Mouse (Mus musculus) urinary bladder, postnatal 4 days (tissue): ENCODE results near the gene Hpcal1.

ENCODE experiments used
- DNase-seq, 2 experiments: peaks; one replicate each; pipeline ENCODE4 v3.0.0; 2021 to 2022; ENCODE audit warnings: low spot score in 2 of 2

Hpcal1 gene

DNA sequence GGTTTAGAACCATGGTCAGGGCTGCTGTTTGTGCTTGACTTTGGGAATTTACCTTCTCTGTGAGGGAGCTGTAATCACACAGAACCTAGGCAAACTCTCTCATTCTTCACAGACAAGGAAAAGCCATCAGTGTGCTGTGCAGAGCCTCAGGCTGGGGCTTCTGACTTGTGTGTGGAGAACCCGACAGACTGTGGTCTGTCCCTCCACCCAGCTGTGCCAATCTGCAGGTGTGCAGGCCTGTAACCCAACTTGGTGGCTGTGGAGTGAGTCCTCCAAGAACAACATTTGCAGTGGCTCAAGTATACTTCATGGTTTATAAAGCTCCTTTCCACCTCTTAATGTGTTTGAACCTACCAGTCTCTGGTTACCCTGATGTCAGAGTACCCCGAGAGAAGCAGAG, 4.5 kb upstream of the Hpcal1 start:
- DNase-seq: no peak

DNA sequence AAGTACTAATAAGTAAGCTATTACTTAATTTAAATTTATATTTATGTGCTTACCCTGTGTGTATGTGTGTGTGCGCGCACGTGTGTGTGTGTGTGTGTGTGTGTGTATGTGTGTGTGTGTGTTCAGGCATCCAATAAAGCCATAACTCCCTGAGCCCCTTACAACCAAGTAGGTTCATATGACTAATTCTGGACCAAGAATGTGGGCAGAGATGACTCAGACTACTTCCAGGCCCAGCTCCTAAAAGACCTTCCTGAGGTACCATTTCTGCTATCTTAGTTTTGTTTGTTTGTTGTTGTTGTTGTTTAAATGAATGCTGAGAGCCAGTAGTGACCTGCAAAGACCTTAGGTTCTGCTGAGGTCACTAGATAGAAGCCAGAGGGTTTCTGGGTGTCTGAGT, 1.7 kb upstream of the Hpcal1 start:
- no peak for DNase-seq

DNA sequence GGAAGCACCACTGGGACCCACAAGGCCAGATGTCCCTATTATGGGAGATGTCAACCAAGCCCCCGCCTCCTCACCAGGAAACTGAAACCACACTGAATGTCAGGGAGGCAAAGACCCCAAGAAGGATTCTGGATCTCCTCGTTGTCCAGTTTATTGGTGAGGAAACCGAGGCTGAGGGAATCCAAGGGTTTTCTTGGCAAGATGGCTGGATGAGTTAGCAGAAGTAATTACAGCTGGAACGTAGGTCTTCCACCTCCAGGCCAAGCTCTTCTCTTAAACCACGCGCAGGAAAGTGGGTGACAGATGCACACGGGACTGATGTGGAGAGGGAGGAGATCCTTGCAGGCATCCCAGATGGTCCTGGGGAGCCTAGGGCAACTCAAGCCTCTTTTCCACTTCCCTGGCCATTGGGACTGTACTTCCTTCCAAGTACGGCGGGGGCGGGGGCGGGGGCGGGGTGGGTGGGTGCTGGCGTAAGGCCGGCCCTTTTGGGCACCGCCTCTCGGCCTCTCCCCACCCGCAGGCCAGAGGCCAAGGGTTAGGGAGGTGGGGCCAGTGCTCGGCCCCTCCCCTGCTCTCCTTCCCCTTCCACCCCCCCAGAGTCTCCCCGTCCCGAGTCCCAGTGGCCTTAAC, 609 bp upstream of the Hpcal1 start:
- no peak for DNase-seq

DNA sequence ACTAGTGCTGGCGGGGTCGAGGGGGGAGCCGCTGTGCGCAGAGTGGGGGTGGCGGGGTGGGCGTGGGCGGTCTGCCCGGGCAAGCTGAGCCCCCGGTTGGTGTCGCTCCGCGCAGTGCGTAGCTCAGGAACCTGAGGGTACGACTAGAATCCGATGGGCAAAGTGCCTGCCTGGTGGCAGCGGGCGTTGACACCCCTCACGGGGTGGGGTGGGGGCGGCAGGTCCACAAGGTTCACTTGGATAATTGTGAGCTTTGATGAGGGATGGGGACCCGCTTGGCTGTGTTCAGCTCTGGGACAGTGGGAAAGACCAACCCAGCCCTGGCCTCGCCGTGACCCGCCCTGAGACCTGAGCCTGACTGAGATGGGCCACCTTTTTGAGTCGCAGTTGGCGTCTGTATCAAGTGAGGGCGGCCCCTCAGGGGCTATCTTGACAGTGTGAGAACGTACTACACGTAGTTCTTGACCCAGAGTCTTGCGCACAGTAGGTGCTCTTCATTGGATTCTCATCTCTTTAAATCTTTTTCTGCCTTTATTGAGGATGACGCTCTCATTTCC, 742 bp downstream of the Hpcal1 start:
- peak in 1 of 2 experiments; percentile 25 for DNase-seq

DNA sequence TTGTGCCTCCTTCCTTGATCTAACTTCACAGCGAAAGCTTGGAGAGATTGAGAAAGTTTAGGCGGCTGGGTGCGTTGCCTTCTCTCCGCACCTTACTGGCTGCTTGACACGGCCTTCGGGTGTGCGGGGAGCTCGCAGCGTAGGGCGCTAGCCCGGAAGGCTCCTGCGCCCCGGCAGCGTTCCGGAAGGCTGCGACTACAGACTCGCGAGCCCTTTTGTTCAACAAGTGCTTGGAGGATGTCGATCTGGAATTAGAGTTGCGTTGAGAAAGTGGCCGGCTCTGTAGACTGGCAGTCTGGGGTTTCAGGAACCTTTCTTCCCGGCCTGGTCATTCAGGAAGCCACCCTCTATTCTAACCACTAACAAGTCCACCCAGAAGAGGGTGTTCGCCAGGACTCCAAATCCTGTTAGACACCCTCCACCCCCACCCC, 1.2 kb downstream of the Hpcal1 start:
- DNase-seq: peak in 1 of 2 experiments; percentile 24

DNA sequence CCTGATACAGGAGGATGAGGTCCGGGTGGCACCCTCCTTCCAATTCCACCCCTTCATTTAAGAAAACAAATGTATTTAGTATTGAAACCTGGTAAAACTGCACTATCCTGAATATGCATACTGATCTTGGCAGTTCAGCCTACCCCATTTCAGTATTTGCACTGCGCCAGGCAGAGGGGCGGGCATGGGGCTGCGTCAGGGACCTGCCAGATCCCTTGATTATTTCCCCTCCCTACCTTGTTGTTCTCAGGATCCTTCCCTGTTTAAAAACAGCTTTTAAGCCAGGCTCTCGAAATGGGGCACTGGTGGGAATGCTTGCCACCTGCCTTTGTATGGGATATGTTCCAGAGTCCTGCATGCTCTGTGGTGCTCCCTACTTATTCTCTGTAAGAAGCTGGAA, 1.7 kb downstream of the Hpcal1 start:
- no peak for DNase-seq

DNA sequence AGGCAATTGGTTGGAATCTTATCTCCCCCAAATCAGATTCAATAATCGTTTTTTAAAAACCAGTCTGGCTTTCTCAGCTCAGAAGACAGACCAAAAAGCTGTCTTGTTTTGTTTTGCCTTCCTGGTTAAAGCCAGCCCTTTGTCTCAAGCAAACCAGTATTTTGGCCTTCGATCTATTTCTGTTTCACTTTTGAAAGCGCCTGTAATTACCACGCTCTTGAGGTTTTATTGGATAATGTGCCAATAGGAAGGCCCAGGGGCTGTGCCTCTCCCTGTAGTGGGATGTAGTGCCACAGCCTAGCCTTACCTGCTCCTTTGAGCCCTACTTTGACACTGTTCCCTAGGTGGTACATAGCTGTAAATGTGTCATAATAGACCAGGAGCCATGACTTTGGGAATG, 2.3 kb downstream of the Hpcal1 start:
- no peak for DNase-seq

DNA sequence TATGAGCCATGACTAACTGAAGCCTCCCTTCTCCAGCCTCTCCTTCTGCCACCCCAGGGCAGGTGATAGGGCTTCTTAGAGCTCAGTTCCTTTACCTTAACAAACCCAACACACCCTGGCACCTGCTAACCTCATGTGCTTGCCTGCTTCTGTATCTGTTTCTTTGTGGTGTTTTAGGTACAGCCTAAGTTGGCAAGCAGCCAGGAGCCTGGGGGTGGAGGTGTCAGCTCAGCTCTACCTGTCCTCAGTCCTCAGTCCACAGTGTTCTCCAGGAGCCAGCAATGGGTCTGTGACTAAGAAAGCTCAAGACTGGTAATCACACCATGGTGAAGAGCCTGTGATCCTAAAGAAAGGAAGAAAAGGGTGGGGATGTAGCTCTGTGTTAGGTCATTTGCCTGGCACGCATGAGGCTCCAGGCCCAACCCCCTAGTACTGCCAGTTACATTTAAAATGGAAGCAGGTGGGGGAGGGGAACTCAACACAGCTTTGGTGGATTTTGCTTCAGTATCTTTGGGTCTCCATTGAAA, 4.0 kb downstream of the Hpcal1 start:
- DNase-seq: no peak

DNA sequence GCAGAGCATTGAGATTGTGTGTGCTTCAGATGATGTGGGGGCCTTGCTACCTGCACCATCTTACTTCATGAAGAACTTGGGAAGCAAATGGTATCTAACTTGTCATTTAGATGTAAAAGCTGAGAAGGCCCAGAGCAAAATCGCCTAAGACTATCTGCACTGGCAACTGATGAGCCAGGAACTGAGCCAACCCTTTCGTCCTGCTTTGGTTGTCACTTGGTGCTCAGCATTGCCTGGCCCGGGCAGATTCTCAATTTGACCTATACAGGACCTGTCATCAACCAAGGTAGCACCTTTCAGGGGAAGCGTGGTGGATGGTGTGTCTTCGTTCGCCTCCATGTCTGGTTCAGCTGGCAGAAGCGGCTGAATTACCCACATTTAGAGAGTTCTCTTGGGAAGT, 5.7 kb downstream of the Hpcal1 start:
- DNase-seq: no peak

DNA sequence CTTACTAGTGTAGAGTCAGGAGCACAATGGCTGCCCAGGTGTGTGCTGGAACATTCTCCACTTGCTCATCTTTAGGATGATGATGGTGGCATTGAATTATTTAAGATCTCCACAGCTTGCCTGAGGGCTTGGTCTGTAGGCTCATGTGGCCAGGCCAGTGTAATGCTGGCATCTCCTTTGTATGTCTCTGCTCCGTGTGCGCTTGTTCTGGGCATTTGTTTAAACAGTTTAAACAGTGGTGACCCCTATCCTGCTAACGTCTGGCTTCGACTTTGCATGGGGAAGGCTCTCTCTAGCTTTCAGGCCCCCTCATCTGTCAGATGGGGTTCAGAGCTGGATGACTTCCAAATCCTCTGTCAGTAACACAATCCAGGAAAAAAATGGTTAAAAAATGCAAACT, 8.3 kb downstream of the Hpcal1 start:
- no peak for DNase-seq

DNA sequence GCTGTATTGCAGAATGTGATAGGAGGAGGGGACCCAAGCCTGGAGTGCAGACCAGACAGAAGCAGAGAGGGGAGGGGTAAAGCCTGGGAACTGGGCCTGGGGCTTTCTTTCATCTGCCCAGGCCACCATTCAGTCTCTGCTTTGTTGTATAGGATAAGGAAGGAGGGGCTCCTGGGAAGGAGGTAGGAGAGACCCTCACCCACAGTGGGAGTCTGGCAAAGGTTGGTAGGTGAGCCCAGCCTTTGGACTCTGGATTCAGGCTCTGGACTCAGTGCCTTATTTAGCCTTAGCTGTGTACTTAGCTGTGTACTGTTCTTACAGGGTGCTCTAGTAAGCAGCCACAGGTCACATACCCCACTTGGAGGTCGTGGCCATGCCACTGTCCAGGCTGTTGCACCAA, 8.8 kb downstream of the Hpcal1 start:
- no peak for DNase-seq

DNA sequence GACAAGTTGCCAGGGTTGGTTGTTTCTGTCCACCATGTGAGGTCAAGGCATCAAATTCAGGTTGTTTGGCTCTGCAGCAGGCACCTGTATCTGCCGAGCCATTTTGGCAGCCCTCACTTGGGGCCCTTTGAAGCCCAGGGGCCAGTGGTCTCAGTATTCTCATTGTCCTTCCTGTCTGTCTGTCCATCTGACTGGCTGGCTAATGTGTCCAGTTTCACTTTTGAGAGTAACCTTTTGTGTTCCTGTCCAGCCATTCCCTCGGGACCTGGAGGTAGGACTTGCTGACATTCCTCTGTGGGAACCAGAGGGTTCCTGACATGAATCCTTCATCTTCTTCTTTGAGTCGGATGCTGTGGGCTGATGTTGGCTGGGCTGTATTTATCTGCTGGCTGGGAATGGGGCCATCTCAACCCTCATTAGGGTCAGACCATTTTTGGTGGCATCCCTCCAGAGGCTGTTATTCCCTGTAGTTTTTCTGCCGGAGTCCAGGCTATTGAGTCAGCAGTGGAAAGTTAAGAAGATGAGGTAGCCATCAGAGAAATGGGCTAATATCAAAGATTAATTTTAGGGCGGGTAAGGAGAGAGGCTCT, 10.6 kb downstream of the Hpcal1 start:
- no peak for DNase-seq

DNA sequence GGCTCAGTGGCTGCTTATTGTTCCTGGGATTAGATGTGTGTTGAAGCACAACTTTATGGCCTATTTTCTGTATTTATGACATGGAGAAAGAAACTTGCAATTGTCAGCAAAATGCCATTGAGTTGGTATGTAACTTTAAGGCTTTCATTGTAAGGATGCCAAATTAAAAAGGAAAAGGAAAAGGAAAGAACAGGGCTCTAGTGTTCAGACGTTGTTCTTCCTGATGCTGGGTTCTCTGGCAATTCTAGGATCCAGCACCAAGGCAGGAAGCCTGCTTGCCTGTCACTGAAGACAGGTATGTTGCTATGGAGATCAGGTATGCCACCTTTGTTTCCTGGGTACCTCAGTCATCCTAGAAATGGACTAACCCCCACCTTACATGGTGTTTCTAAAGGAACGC, 11.1 kb downstream of the Hpcal1 start:
- DNase-seq: no peak

DNA sequence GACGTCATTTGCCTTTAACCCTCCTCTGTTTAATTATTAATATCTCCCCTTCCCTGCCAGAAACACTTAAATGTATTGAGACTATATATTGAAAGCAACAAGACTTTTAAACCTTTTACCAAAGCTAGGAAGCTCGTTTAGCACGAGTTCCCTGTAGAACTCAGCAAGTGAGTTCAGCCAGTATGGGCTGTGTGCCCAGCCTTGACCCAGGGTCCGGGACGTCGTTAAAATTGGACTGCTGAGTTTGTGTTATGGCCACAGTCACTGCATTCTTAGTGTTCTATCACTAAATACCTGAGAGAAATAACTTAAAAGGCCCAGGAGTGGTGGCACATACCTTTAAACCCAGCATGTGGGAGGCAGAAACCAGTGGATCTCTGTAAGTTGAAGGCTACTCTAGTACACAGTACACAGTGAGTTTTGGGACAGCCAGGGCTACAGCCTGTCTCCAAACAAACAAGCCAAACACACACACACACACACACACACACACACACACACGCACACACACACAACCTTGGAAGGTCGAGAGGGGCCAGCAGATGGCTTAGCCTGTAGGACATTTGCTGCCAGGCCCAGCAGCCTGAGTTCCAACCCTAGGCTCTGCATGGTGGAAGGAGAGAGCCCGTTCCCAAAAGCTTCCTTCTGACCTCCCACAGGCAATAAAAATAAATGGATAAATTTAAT, 11.7 kb downstream of the Hpcal1 start:
- DNase-seq: no peak

DNA sequence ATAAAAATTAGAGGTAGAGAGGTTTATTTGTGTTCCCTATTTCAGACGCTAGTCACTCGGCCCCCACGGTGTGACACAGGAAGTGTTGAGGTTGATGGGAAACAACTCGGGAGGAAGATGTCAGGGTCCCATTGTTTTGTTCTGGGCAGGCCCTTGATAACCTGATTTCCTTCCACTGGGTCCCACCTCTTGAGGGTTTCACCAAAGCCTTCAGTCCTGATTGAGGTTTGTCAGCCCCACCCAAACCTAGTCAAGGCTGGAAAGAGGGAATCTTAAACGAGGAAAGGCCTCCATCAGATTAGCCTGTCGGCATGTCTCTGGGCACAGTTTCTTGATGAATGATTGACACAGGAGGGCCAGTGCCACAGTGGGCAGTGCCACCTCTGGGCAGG, 12.3 kb downstream of the Hpcal1 start:
- no peak for DNase-seq

DNA sequence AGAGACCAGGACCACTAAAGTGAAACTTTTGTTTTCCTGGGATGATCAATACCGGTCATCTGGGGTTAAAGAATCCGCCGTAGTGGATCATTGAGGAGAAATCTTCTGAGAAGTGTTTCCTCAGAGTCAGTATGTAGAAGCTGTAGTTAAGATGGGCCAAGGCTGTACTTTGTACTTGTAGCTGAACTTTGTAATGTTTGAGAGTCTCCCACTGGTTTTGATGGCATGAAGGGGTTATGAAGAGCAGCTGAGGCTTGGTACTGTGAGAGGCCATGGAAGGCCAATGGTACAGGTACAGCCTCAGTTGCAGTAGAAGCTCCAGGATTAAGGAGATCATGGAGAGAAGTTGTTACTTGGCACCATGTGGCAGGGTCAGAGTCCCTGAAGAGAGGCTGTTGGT, 13.2 kb downstream of the Hpcal1 start:
- DNase-seq: no peak

DNA sequence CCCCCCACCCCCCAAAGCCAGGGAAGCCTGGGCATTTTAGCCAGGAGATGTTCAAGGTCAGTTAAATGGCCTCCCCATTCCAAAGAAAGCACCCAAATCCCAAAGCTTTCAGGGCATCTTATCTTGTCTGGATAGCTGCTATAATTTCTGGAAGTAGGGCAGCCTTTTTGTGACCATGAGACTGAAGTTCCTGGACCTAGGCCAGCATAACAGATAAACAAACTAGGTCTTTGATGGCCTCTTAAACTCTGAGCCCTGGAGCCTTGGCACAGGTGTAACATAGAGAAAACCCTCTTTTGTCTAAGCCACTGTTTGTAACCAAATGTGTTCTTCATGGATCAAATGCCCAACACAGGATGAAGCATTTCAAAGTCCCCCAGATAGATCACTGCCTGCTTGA, 16.8 kb downstream of the Hpcal1 start:
- DNase-seq: no peak

DNA sequence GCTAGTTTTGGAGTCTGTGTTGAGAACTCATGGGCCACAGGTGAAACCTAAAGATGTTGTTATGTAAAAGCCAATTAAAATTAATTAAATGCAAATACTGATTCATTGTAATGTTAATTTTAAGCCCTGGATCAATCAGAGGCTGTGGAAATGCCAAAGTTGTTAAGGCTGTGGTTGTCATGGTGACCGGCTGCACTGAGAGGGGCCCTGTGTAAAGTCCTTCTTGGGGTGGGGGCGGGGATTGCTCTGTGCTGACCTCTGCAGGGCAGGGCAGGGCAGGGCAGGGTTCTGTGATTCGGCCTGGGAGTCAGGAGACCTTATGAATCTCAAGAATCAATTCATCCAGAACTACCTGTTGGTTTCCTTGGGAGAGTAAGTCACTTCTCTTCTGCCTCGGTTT, 18.8 kb downstream of the Hpcal1 start:
- no peak for DNase-seq

DNA sequence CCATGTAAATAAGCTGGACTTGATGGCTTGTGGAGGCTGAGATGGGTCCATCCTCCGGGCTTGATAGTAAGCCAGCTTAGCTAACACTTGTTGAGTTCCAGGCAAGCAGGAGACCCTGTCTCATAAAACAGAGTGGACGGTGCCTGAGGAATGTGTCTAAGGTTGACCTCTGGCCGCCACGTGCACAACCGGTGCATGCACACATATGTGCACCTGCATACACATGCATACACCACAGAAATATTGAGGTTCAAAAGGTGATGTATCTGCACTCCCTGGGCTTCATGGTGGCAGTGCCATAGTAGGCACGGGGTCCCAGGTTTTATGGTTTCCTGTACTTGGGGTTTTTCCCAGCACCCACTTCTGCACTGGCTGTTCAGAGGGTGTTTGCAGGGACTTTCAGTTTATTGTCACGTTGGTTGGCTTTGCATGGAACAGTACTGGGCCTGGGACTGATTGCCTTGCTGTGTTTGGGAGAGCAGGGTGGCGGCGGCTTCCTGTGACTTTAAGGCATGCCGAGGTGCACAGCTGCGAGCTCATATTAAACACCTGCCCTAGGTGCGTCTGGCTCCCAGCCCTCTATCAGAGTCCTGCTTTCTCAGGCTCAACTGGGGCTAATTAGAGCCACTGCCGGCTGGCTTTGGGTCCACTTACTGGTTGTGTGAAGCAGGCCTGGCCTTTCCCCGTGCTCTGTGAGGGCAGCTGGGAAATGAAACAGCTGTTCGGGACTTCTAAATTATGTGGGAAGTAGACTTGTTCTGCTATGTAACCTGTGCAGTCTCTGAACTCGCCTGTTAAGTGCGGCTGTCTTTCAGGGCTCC, 19.5 kb downstream of the Hpcal1 start:
- no peak for DNase-seq

DNA sequence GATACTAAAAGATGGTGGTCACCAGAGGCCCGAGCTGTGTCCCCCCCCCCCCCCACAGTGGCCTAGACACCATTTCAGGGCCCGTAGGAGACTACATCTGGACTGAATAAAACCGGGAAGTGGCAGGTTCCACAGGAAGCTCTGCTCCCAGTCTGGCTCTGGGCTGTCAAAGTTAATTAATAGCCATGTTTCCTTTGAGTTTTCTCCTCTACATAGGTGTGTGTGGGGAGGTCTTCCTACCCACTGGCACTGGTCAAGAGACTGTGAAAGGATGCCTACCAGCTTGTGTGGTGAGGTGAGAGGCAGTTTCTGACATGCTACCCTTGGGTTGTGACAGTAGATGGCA, 20.1 kb downstream of the Hpcal1 start:
- DNase-seq: no peak

DNA sequence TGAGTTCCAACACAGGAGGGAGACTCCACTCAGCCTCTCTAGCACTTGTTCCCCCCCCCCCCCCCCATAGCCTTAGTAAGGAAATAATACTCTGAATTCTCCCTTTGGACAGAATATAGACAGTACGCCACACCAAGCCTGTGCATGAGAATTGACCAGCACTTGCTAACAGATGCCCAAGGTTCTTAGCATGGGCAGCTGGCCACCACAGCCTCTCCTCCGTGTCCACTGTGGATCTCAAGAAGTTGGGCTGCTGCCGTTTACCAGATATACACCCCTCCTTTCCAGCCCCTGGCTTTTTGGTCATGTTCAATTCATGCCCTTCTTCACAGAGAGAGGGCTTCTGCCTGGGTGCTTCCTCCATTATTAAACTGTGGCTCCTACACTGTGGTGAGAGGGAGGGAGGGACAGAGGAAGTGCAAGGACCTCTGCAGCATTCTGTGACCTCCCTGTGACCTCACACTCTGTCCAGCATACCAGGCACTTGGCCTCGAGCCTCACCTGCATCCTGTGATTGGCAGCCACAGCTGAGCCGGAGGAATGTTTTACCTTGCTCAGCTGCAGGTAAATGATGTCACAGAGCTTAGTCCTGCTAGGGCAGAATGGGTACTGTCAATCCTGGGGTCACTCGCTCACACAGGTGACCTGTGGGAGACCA, 21.2 kb downstream of the Hpcal1 start:
- no peak for DNase-seq

DNA sequence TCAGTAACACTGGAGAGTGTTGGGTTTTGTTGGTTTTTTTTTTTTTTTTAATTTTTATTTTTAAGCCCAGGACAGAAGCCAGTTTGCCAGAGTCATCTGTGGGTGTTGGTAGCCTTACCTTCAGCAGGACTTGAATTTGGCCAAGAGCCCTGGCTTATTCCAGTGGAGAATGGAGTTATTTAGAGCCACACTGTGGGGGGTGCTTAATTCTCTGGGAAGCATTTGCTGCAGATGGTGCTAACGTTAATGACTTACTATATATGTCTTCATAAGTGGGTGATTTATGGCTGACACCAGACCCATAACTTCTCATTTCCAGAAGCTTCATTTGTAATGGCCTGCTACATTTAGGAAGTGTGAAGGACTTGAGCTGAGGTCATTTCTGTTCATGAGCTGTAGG, 21.9 kb downstream of the Hpcal1 start:
- no peak for DNase-seq
